Mouse (Mus musculus): Measurements from ENCODE around the gene Pkd2l1. TPM values are rescaled to one million over a fixed set of nuclear protein-coding genes. Genes with fewer than 3 reads are reported as not detected.

Pkd2l1 gene
- not detected for polyA plus RNA-seq (2017; shearing (Covaris generic))

DNA sequence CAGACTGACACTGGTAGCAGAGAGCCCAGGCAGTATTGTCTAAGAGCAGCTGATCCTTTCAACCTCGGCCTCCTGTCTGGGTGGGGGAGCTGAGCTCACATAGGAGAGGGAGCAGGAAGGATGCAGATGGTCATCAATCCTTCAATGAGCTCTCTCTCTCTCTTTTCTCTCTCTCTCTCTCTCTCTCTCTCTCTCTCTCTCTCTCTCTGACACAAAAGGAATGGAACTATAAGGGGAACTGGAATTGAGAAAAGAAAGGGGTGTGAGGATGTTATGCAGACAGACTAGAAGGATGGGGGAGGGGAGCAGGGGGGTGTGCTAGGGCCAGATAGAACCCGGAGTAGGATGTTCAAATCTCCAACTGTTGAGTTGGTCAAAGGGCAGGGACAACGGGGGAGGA, at the start of gene Pkd2l1:
Gene Pkd2l1 (minus strand): TSS at position 101 of the 400 bp plus-strand sequence.
- ATAC-seq = no peak

DNA sequence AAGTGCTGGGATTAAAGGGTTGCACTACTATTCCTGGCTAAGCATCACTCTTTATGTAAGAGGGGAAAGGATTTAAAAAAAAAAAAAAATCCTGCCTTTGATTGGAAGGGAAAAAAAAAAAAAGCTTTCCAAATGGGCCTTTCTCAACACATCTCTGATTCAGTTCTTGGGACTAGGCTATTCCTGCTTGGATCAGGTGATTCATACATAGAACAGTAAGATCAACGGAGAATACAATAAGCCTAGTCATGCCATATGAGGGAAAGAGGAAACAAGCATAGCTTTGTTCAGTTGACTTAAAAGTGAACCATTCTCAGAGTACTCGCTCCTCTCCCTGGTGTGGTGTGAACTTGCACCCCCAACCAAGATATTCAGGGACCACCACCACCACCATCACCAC, 46.7 kb upstream of the Pkd2l1 start:
- no peak for ATAC-seq

DNA sequence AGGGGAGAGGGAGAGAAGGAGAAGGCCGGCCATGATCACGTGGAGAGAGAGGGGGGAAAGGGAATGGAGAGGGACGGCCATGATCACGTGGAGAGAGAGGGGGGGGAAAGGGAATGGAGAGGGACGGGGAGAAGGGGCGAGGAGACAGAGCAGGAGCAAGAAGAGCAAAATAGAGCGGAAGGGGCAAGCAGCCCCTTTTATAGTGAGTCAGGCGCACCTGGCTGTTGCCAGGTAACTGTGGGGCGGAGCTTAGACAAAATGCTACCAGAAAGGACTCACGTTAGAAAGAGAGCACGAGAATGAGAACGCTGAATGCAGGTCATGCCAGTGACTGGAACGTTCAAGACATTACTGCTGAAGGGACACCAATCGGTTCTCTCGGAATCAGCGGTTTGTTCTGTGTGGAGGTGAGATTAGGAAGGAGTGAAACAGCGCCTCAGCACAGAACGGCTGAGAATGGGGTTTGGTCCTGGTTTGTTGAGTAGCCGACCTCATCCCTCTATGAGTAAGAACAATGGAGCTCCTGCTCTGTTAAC, 45.3 kb upstream of the Pkd2l1 start:
- ATAC-seq = no peak

DNA sequence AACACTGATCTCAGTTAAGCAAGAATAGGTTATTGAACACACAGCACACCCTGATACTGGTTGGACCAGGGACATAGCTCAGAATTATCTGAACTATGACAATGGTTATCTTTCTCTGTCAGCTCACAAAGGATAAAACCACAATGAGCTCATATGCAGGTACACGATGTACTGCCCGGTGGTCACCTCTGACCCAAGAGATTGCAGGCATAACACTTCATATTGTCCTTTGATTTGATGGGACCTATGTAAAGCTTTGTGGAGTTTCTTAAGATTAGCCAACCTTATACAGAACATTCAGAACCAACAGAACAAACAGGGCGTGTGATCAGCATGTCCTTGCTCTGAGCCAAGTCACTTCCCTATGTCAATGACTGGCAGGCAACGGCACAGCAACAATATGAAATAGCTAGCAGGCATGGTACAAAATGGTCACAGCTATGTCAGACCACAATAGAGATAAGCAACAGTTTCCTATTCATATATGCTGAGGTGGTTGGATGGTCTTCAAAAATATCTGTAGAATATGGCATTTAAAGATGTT, 39.4 kb upstream of the Pkd2l1 start:
- ATAC-seq = no peak

DNA sequence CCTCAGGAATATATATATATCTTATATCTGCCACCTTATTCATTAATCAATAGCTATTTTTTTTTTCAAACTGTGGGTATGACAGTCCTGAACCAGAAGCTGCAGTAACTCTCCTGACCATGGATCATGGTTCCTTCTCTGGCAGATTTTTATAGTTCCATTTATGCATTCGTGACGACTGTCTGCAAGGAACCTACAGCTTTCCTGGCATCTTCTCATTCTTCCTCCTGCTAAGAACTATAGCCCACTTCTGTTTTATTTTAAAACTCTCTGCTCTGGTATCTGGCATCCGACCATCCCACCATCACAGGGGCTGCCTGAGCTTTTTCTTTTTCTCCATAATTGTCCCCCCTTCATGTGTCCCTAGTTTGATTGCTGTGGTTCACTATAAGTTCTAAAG, 38.0 kb upstream of the Pkd2l1 start:
- no peak for ATAC-seq

DNA sequence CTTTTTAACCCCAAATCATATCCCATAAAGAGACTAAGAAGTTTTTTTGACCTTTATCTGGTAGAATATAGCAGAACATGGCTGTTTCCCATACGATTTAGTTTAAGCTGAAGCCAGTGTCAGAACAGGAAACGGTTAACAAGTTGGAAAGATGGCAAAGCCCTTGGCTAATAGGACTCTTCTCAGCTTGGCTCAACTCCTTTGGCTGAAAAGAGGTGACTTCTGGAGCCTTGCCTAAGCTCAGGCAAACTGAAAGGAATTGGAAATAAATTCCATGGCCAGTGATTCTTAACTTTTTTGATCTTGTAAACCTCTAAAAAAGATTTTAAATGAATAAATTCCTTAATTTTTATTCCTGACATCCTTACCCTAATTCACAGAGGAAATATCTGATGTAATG, 37.5 kb upstream of the Pkd2l1 start:
- no peak for ATAC-seq

DNA sequence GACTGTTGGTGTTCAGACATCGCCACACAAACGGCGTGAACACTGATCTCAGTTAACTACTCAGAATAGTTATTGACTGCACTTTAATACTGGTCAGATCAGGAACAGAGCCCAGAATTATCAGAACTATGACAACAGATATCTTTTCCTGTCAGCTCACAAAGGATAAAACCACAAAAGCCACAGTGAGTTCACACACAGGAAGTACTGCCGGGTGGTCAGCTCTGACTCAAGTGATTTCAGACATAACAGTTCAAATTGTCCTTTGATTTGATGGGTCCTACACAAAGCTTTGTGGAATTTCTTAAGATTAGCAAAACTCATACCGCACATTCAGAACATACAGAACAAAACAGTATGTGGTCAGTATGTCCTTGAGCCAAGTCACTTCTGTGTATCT, 33.5 kb upstream of the Pkd2l1 start:
- no peak for ATAC-seq

DNA sequence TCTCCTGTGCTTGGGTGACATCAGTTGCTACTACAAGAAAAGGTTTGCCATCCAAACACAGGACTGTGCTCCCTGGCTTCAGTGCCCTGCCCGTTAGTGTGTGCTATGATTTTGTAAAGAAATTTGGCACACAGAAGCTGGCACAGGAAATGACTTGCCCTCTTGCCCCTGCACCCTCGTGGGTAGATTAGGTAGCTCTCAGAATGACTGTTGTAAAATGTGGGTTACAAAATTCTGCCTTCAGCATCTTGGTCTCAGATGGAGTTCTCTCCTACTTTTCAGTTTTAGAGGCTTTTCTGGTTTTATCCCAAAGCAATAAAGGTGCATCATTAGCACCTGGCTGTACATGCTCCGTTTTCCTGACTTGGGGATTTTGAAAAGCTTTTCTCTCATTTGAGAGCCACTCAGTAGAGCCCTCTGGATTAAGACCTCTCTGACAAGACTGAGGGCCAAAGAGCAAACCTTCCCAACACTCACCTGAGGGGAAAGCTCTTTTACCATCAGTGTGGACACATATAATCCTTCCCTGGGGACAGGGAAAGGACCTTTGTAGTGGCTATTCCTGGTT, 25.8 kb upstream of the Pkd2l1 start:
- no peak for ATAC-seq

DNA sequence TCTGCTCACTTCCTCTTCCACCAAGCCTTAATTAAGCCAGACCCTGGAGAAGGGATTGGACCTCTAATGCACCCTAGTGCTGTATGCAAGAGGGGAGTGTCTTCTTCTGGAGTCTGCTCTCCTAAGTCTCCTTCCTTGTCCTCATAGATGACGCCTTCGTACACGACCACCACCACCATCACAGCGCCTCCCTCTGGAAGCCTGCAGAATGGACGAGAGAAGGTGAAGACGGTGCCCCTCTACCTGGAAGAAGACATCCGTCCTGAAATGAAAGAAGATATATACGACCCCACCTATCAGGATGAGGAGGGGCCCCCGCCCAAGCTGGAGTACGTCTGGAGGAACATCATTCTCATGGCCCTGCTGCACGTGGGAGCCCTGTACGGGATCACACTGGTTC, 23.0 kb upstream of the Pkd2l1 start:
- no peak for ATAC-seq

DNA sequence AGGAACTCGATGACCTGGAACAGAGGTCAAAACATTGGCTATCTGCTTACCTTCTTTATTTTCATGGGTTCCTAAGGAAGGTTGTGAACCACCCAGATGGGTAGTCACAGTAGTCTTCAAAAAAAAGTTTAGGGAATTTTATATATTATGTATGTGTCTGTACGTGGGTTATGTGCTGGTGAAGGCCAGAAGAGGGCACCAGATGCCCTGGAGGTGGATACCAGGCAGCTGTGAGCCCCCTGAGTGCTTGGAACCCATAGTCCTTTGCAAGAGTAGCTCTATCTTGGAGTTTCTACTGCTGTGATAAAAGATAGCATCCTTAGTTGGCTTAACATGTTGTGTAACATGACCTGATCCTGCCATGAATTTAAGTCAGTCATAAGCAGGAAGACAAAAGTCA, 14.8 kb upstream of the Pkd2l1 start:
- no peak for ATAC-seq

DNA sequence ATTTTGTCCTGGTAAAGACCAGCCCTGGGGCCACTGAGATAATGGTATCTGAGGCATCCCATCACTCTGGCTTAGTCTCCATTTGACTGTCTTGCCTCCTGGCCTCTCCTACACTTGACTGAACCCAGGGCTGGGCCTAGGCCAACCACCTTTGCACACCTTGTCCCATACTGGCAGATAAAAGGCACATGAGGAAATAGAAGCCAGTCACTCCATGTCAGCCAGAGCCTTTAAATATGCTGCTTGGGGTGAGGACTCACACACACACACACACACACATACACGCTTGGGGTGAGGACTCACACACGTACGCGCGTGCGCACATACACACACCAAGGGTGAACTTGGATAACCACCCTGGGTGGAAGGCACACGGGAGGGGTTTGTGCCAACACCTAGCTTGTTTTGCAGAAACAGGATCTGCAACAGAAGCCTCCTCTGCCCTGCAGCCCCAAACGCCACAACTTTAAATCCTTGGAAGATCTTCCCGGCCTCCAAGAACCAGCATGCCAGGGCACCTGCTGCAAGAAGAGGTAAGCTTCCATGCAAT, 10.8 kb upstream of the Pkd2l1 start, which contains the start of gene Scd3:
Gene Scd3 (plus strand): TSS at position 255 of the 550 bp plus-strand sequence.
- ATAC-seq = no peak

DNA sequence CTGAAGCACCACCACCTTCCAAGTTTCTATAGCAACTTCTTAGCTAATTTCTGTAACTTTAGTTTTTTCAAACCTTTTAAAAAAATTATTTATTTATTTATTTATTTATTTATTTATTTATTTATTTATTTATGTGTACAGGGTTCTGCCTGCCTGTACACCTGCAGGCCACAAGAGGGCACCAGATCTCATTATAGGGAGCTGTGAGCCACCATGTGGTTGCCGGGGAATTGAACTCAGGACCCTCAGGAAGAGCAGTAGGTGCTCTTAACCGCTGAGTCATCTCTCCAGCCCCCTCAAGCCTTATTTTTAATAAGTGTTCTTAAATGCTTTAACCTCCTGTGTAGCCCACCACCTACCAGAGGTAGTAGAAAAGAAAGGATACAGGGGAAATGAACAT, 6.7 kb upstream of the Pkd2l1 start:
- no peak for ATAC-seq

DNA sequence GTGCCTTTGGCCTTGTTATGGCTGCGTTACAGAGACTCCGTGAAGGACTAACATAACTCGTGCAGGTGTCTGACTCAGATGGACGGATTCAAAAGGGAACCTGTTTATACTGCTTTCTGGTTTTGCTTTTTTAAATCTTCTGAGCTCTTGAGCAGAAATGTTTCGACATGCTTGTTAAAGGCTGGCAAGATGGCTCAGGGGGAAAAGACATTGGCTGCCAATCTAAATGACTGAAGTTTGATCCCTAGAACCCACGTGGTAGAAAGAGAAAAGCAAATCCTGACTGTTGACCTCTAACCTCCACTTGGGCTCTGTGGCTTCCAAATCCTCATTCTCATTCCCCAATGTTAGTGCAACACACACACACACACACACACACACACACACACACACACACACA, 6.3 kb upstream of the Pkd2l1 start:
- no peak for ATAC-seq

DNA sequence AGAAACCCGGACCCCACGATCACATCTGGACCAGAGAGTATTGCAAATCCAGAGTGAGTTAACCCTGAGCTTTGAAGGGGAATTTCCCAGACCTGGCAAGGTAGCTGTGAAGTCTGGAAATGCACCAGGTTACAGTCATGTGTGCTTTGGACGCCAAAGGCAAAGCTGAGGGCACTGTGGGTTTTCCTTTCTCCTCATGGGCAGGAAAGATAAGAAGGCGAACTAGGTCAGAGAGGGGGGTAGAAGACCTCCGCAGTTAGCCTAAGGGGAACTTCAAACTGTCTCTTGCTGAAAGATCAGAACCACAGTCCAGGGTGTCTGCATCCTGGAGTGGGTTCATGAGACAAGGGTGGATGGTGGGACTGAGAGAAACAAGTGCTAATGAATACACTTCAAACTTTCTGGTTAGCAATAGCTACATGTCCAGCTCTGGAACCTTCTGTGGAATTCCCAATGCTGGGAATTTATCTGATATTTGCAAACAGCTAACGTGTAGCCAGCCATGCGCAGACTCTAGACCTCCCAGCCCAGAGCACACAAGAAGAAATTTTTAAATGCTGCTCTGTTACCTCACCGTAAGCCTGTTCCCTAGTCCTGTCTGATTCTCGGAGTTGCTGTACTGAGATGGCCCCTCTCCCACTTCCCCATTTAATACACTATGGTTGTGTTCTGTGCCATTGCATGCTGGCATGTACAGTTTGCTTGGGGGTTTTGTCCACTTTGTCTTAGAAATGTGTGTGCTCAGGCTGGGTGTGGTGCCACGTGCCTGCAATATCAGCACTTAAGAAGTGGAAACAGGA, 5.0 kb upstream of the Pkd2l1 start:
- no peak for ATAC-seq

DNA sequence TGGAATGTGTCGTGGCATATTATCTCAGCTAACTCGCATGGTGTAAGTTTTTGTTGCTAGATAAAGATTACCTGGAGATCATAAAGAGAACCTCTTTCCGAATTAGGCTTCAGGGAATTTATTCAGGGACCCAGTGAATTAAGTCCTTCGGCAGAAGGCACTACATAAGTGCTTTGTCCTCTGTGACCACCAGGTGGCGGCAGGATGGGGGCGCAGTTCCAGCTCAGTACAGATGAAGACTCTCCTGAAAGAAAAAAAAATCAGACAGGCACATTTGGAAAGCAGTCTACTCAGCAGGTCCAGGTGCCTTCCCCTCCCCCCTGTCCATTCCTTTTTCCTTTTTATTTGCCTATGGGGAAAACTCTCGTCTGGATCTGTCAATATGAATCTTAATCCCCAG, 2.9 kb upstream of the Pkd2l1 start:
- peak; percentile 45 for ATAC-seq

DNA sequence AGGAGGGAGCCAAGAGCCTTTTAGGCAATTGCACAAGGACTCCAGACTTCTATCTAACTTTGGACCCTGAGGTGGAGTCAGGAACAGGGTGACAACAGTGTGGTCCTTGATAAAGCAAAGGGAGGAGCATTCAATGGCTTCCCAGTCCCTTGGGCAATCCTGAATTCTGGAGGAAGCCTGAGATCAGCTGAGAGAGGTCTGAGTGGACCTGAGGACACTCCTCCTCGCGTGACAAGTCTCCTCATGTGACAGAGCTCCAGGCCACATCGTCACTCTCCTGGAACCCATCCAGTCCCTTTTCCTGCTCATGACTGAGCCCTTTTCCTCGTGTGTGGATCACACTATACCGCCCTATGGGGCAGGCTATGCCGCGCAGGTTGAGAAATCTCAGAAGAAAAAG, 1.7 kb upstream of the Pkd2l1 start:
- no peak for ATAC-seq

DNA sequence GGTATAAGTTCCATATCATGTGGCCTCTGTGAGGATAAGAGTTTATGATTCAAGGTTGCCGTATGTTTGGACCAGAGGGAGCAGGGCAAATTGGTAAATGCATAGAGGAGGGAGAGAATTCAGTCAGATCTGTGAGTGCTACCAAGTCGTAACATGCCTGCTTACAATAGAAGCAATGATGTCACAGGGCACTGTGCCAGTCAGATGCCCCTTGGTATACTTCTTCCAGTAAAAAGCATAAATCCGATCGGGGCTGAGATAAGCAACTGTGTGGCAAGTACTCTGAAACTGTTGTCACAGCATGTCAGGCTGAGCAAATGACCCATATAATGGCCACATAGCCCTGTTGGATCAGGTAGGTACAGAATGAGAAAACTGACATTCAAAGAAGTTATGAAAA, 3.2 kb downstream of the Pkd2l1 start:
- no peak for ATAC-seq

DNA sequence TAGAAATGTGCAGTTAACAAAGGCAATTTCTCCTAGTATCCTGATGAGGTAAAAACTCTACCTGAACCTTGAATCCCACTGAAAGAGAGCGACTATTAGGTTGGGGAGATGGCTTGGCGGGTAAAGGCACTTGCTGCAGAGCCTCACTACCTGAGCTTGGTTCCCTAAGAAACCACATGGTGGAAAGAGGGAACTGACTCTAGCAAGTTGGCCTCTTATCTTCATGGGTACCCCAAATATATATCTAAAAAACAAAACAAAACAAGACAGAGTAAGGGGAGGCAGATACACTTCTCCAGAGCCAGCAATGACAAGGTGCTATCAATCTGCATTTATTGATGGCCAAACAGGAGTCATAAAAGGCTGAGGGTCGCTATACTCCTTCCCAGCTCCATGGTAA, 8.3 kb downstream of the Pkd2l1 start:
- no peak for ATAC-seq

DNA sequence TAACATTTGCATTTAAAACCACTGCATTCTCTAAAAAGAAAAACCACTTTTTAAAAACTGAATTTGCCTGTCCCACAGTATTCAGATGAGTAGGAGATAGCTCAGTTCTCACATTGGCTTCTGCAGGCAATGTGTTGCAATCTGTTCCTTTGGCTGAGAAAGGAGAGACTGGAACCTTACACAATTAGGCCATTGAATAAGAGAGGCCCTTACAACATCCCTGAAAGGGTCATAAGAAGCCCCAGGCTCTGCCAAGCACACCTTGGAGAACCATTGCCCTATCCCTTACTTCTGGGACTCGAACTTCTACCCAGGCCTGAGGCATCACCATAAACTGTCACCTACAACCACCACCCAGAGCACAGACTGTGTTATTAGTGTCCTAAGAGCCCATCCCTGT, 11.7 kb downstream of the Pkd2l1 start:
- no peak for ATAC-seq

DNA sequence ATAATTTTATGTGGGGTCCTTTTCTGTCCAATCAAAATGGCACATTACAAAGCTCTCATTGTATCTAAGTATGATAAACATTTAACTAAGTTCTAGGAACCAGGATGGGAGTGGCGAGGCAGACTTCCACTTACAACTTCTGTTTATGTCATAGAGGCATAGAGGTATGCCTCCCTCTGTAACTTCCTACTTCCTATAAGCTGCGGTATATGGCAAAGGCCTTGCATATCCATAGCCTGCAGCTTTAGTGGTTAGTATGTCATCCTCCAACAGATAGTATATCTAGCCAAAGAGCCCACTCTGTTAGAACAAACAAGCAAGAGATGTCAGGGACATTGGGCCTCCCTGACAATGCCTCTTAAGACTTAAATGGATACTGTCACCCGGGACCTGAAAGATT, 15.5 kb downstream of the Pkd2l1 start:
- no peak for ATAC-seq

DNA sequence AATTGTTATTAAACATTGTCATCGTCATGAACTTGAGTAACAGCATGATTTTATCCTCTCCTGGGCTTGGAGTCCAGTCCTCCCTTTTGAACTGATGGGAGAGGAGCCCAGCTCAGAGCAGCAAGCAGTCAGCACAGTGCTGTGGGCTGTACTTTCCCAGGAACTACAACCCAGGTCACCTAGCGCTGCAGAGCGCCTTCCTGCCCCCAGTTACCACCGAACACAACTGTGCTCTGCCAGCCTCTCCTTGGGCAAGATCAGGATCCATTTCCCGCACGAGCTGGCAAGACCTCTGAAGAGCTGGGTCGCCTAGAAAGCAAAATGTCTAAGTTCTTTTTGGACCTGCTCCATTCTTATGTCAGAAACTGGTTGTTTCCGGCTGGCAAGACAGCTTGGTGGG, 17.4 kb downstream of the Pkd2l1 start:
- no peak for ATAC-seq

DNA sequence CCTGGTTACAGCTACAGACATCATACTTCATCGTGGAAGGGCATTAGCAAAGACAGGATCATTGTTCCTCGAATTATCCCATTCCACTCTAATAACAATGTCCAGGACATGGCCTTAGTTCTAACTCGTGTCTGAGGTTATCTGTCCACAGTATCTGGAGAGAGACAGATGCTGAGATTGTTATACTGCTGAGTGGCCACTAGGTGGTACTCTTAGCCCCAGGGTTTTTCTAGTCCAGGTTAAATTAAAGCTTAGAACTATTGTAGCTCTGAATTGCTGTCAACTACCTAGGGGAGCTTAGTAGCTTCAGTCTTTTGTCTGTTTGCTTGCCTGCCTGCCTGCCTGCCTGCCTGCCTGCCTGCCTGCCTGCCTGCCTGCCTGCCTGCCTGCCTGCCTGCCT, 30.7 kb downstream of the Pkd2l1 start:
- ATAC-seq = no peak

DNA sequence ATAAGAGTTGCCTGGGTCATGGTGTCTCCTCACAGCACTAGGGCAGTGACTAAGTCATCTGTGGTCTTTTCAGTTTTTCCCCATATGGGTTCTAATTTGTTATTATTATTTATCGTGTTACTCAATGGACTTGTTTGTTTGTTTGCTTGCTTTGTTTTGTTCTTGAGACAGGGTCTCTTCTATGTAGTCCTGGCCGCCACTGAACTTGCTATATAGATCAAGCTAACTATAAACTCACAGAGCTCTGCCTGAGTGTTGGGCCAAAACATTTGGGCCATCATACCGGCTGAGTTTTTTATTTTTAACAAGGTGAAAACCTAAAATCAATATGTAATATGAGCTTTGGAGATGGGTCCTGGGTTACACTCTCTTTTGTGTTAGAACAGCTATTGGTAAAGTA, 32.9 kb downstream of the Pkd2l1 start:
- no peak for ATAC-seq

DNA sequence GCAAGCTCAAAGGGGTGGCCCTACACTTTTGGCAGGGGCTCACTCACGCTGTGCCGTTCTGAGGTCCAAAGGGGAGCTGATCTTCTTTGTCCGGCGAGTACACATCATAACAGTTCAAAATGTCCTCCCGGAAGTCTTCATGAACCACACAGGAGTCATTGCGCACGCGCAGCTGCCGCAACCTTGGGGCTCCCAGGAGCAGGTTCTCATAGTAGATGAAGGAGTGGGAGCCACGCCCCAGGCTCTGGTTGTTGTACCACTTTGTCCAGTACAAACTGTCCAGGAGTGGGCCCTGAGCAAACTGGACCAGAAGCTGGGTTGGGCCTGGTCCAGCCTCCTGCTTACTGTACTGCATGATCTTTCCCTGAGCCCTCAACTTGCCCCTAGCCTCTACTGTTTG, 35.2 kb downstream of the Pkd2l1 start:
- ATAC-seq = no peak
